Mouse (Mus musculus) forebrain, postnatal 0 days (tissue): ENCODE results near the gene Ptger1. TPM values are rescaled to one million over a fixed set of nuclear protein-coding genes. Genes with fewer than 3 reads are reported as not detected.

Experiments used
- ATAC-seq: fragments of 200-750 bp; cut with Nextera tagmentation; 2 replicates; pipeline ENCODE4 v1.8.0; 2017; ENCODE audit warnings: mild to moderate bottlenecking, moderate library complexity
- DNase-seq: peaks from one replicate; pipeline ENCODE4 v3.0.0-alpha.2; 2015
- H3K27ac ChIP-seq: fragments of 300-500 bp; sonication (generic); 2 replicates; pipeline ENCODE4 v1.5.1; 2014; ENCODE audit warnings: low read depth, mild to moderate bottlenecking, antibody characterized with exemption, low read length, moderate library complexity, mixed read lengths
- H3K27me3 ChIP-seq: fragments of 300-500 bp; sonication (generic); 2 replicates; pipeline ENCODE4 v1.6.1; 2014; ENCODE audit warnings: mild to moderate bottlenecking, low read length, mixed read lengths; ENCODE audit not compliant: insufficient read depth
- H3K36me3 ChIP-seq: fragments of 300-500 bp; sonication (generic); 2 replicates; pipeline ENCODE4 v1.6.1; 2014; ENCODE audit warnings: mild to moderate bottlenecking, moderate library complexity; ENCODE audit not compliant: insufficient read depth
- H3K4me1 ChIP-seq: fragments of 300-500 bp; sonication (generic); 2 replicates; pipeline ENCODE4 v1.6.1; 2014; ENCODE audit warnings: antibody characterized with exemption; ENCODE audit not compliant: insufficient read depth
- H3K4me2 ChIP-seq: fragments of 300-500 bp; sonication (generic); 2 replicates; pipeline ENCODE4 v1.6.1; 2014; ENCODE audit warnings: low read depth, mild to moderate bottlenecking, moderate library complexity
- H3K4me3 ChIP-seq: fragments of 300-500 bp; sonication (generic); 2 replicates; pipeline ENCODE4 v1.5.1; 2014; ENCODE audit warnings: low read depth, low read length, mixed read lengths
- H3K9ac ChIP-seq: fragments of 300-500 bp; sonication (generic); 2 replicates; pipeline ENCODE4 v1.6.1; 2014; ENCODE audit warnings: mild to moderate bottlenecking
- H3K9me3 ChIP-seq: fragments of 300-500 bp; sonication (generic); 2 replicates; pipeline ENCODE4 v1.6.1; 2016; ENCODE audit warnings: low read length
- CTCF ChIP-seq: sonication (generic); IDR thresholded peaks from 2 replicates; pipeline ENCODE4 v1.5.1; 2016; ENCODE audit warnings: antibody characterized with exemption, control low read depth, low read depth
- WGBS: fragments of 180-500 bp; shearing (Covaris S2); extraction: QIAGEN DNeasy Blood & Tissue Kit; methylation state at CpG from one replicate; pipeline ENCODE4 v1.1.7; 2014; 5-methylcytosine and 5-hydroxymethylcytosine counted together
- polyA plus RNA-seq: library from polyadenylated mRNA; unstranded; fragments of >200 nt; fragmentation: Nextera tagmentation; extraction: Ambion mirVana; gene quantifications from 2 replicates; pipeline ENCODE4 v1.2.1, GENCODE M21; 2015
- total RNA-seq: library from RNA; depleted of rRNA; stranded (reverse); fragments of >200 nt; gene quantifications from 2 replicates; pipeline ENCODE4 v1.2.3, GENCODE M21; 2014

Gene Ptger1
- total and polyA plus RNA-seq, 2 experiments from 2014 or later = 0.27 to 0.57 TPM

GRCm38 (mm10) chr8:83648031-83648430 lies 18.4 kb upstream of the Ptger1 start:
- no peak for ATAC-seq
- no peak overlapping the region for H3K4me2 ChIP-seq
- no peak overlapping the region for H3K4me3 ChIP-seq
- no peak for TF ChIP-seq CTCF
- no peaks in the 10 kb centered on the region for H3K9me3 ChIP-seq
- 93% methylated on average over 4 of the region's 4 CpGs for WGBS
- H3K27me3 ChIP-seq = no peaks in the 10 kb centered on the region
- H3K36me3 ChIP-seq = no peaks in the 10 kb centered on the region
- no peaks in the 10 kb centered on the region; the same call in 1 of the 2 replicates for H3K4me1 ChIP-seq
- no peak overlapping the region for H3K9ac ChIP-seq
- no peak for DNase-seq
- no peak overlapping the region for H3K27ac ChIP-seq

GRCm38 (mm10) chr8:83649699-83650098 lies 16.8 kb upstream of the Ptger1 start:
- Histone ChIP-seq H3K9ac (no peak overlapping the region), H3K9me3 (no peaks in the 10 kb centered on the region), H3K4me1 (peaks cover 11% of the 10 kb centered on the region), H3K4me3 (no peak overlapping the region), H3K27me3 (no peaks in the 10 kb centered on the region), H3K36me3 (no peaks in the 10 kb centered on the region), H3K27ac (no peak overlapping the region), H3K4me2 (no peak overlapping the region)
- WGBS = 90% methylated on average over 6 of the region's 6 CpGs
- TF ChIP-seq CTCF = no peak
- no peak for DNase-seq
- no peak for ATAC-seq

- ATAC-seq (peak; percentile 98), DNase-seq (peak; percentile 99)
- H3K27ac ChIP-seq = peak within 1 kb of the TSS; percentile 92
- 0 out of 2 replicates have a peak, but pooled peaks cover 4% of the 10 kb centered on the region for H3K36me3 ChIP-seq
- peak within 1 kb of the TSS; percentile 72 for H3K4me3 ChIP-seq
- TF ChIP-seq CTCF = 0 out of 2 replicates have a peak, but pooled peaks have one; percentile 10
- H3K27me3 ChIP-seq = no peaks in the 10 kb centered on the region
- WGBS = 7% methylated on average over 42 of the region's 50 CpGs
- H3K9me3 ChIP-seq = no peaks in the 10 kb centered on the region
- peak within 1 kb of the TSS; percentile 71 for H3K9ac ChIP-seq
- peak within 1 kb of the TSS; percentile 93 for H3K4me2 ChIP-seq
- peaks cover 11% of the 10 kb centered on the region for H3K4me1 ChIP-seq
Observed at GRCm38 (mm10) chr8:83652030-83652743, 14.3 kb upstream of the Ptger1 start, which contains the start of gene Gipc1. TSS of gene Gipc1 (plus strand) at chr8:83652677.

GRCm38 (mm10) chr8:83652744-83653661 lies 13.5 kb upstream of the Ptger1 start:
- H3K4me3 ChIP-seq = peak overlapping the region; percentile 72
- no peaks in the 10 kb centered on the region for H3K27me3 ChIP-seq
- DNase-seq = no peak
- H3K4me2 ChIP-seq = peak overlapping the region; percentile 93
- peak overlapping the region; percentile 66 for H3K9ac ChIP-seq
- no peaks in the 10 kb centered on the region for H3K9me3 ChIP-seq
- peak; percentile 15 for ATAC-seq
- TF ChIP-seq CTCF = no peak
- H3K36me3 ChIP-seq = 0 out of 2 replicates have a peak, but pooled peaks cover 4% of the 10 kb centered on the region
- H3K27ac ChIP-seq = peak overlapping the region; percentile 42; the same call in 1 of the 2 replicates
- WGBS = 4% methylated on average over 46 of the region's 46 CpGs
- H3K4me1 ChIP-seq = peaks cover 11% of the 10 kb centered on the region

- H3K4me2 ChIP-seq = peak overlapping the region; percentile 93
- DNase-seq = no peak
- H3K4me3 ChIP-seq = peak overlapping the region; percentile 72
- 0 out of 2 replicates have a peak, but pooled peaks cover 4% of the 10 kb centered on the region for H3K36me3 ChIP-seq
- no peaks in the 10 kb centered on the region for H3K27me3 ChIP-seq
- H3K27ac ChIP-seq = no peak overlapping the region
- H3K9ac ChIP-seq = peak overlapping the region; percentile 66
- WGBS = 42% methylated on average over 10 of the region's 10 CpGs
- H3K9me3 ChIP-seq = no peaks in the 10 kb centered on the region
- H3K4me1 ChIP-seq = peaks cover 11% of the 10 kb centered on the region
- TF ChIP-seq CTCF = no peak
- no peak for ATAC-seq
Observed at GRCm38 (mm10) chr8:83653662-83654017, 12.8 kb upstream of the Ptger1 start.

- Histone ChIP-seq H3K27ac (no peak overlapping the region), H3K4me3 (no peak overlapping the region), H3K9me3 (no peaks in the 10 kb centered on the region), H3K27me3 (no peaks in the 10 kb centered on the region), H3K4me2 (no peak overlapping the region), H3K4me1 (peaks cover 11% of the 10 kb centered on the region), H3K9ac (no peak overlapping the region), H3K36me3 (0 out of 2 replicates have a peak, but pooled peaks cover 4% of the 10 kb centered on the region)
- TF ChIP-seq CTCF = no peak
- ATAC-seq (no peak), DNase-seq (no peak)
- 96% methylated on average over 6 of the region's 6 CpGs for WGBS
Observed at GRCm38 (mm10) chr8:83654725-83655124, 11.8 kb upstream of the Ptger1 start.

- WGBS = 90% methylated on average over 9 of the region's 9 CpGs
- 0 out of 2 replicates have a peak, but pooled peaks cover 4% of the 10 kb centered on the region for H3K36me3 ChIP-seq
- no peak for DNase-seq
- no peak overlapping the region for H3K9ac ChIP-seq
- no peak overlapping the region for H3K4me2 ChIP-seq
- H3K27ac ChIP-seq = no peak overlapping the region
- no peak overlapping the region for H3K4me3 ChIP-seq
- H3K9me3 ChIP-seq = no peaks in the 10 kb centered on the region
- H3K27me3 ChIP-seq = no peaks in the 10 kb centered on the region
- peaks cover 11% of the 10 kb centered on the region for H3K4me1 ChIP-seq
- ATAC-seq = no peak
- no peak for TF ChIP-seq CTCF
Observed at GRCm38 (mm10) chr8:83656043-83656442, 10.4 kb upstream of the Ptger1 start.
